Mouse (Mus musculus): ENCODE results near the gene Lrrc2. TPM values are rescaled to one million over a fixed set of nuclear protein-coding genes. Genes with fewer than 3 reads are reported as not detected.

Lrrc2 gene
- polyA plus RNA-seq (2012; rRNA removed) (0.04 and 0.12 TPM in 2 replicates), polyA plus RNA-seq (2014; fragmentation: Nextera tagmentation; extraction: Ambion mirVana) (0.08 TPM in 1 of 2 replicates, not detected in the other)

DNA sequence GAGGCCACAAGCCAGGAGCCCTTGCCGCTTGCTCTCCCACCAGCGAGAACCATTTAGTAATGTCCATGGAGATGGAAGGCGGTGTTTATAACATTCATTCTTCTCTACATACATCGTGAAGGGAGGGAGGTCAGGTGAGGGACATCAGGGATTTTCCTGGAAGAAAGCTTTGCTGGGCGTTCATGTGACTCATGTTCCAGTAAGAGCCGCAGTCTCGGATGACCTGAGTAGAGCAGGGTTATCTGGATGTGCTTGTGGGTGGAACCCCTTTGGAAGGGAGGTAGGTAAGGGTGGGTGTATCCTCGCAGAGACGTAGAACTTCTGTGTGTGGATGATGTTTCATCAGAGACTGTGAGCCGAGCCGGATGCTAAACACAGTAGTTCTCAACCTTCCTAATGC, at the start of gene Lrrc2:
Gene Lrrc2, plus strand, starts transcription at position 149 of the 400 bp plus-strand sequence.
- ATAC-seq (ENCODE audit: low FRiP score, low read depth) (no peak), DNase-seq (ENCODE audit: low spot score) (no peak)
- H3K4me3 ChIP-seq (replicated peaks; ENCODE audit: low read length), result no peak within 1 kb of the TSS
- 85% methylated on average over 11 of the region's 11 CpGs for WGBS
- H3K4me1 ChIP-seq (ENCODE audit: control insufficient read depth, insufficient read depth, low read length), result no peaks in the 10 kb centered on the region
- H3K27me3 ChIP-seq (ENCODE audit: control insufficient read depth, insufficient read depth, low read length), result peaks cover 26% of the 10 kb centered on the region
- no peaks in the 10 kb centered on the region for H3K9me3 ChIP-seq (ENCODE audit: control insufficient read depth, low read length)
- no peak within 1 kb of the TSS for H3K4me2 ChIP-seq (replicated peaks; ENCODE audit: low read depth, low read length, severe bottlenecking)
- H3K27ac ChIP-seq (replicated peaks; ENCODE audit: low read depth, low read length), result no peak within 1 kb of the TSS
- H3K36me3 ChIP-seq (ENCODE audit: control insufficient read depth, insufficient read depth, low read length), result no peaks in the 10 kb centered on the region
- no peak within 1 kb of the TSS for H3K9ac ChIP-seq (ENCODE audit: low read depth, low read length, severe bottlenecking)
- TF ChIP-seq POLR2A (IDR thresholded peaks at IDR 0.05; ENCODE audit: borderline replicate concordance, extremely low read depth, insufficient read depth, insufficient read length), result no peak

DNA sequence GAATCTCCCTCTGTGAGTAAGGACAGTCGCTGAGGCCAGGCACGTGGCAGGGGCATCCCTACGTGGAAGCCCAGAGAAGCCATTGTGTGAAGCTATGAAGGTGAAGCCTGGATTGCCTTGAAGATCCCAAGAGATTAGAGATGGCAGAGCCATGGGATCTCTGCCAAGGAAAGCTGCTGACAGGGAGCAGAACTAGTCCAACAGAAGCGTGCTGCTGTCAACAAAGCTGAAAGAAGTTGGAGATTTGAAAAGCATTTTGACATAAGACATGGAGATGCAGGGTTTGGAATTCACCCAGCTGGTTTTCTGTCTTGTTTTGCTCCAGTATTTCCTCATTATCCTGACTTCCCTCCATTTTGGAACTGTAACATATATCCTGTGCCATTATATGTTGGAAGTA, 49.1 kb upstream of the Lrrc2 start:
- no peaks in the 10 kb centered on the region for H3K27me3 ChIP-seq (ENCODE audit: control insufficient read depth, insufficient read depth, low read length)
- H3K4me2 ChIP-seq (replicated peaks; ENCODE audit: low read depth, low read length, severe bottlenecking), result no peak overlapping the region
- no peak for TF ChIP-seq POLR2A (IDR thresholded peaks at IDR 0.05; ENCODE audit: borderline replicate concordance, extremely low read depth, insufficient read depth, insufficient read length)
- no peaks in the 10 kb centered on the region for H3K4me1 ChIP-seq (ENCODE audit: control insufficient read depth, insufficient read depth, low read length)
- no peak overlapping the region for H3K4me3 ChIP-seq (replicated peaks; ENCODE audit: low read length)
- DNase-seq (ENCODE audit: low spot score) (no peak), ATAC-seq (ENCODE audit: low FRiP score, low read depth) (no peak)
- 91% methylated on average over 4 of the region's 4 CpGs for WGBS
- no peaks in the 10 kb centered on the region for H3K36me3 ChIP-seq (ENCODE audit: control insufficient read depth, insufficient read depth, low read length)
- H3K9me3 ChIP-seq (ENCODE audit: control insufficient read depth, low read length), result no peaks in the 10 kb centered on the region
- no peak overlapping the region for H3K9ac ChIP-seq (ENCODE audit: low read depth, low read length, severe bottlenecking)
- no peak overlapping the region for H3K27ac ChIP-seq (replicated peaks; ENCODE audit: low read depth, low read length)

DNA sequence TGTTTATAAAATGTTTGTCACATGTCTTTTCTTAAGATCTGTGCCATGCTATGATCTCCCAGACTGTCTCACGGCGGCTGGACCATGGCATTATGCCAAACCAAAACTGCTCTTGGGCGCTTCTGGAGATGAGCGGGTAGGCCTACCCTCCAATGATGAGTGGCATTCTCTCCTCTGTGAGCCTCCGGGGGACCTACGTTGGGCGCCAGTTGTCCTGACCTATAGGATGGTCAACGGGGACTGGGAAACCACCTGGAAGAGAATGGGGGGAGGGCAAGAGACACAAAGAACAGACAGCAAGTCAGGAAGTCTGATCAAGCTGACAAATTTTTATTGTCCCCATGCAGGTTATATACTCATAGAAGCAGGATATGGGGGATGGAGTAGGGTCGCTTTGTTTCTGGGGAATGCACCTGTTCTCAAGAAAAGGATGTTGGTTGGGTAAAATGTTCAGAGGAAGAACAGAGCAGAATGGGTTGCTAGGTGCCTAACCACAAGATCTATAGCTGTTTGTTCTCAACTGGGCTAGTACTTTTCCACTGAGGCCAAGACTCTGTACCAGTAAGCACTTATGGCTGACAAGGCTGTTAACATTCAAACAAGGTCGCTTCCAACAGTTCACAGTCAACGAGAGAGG, 44.0 kb upstream of the Lrrc2 start:
- no peaks in the 10 kb centered on the region for H3K27me3 ChIP-seq (ENCODE audit: control insufficient read depth, insufficient read depth, low read length)
- no peak overlapping the region for H3K4me3 ChIP-seq (replicated peaks; ENCODE audit: low read length)
- TF ChIP-seq POLR2A (IDR thresholded peaks at IDR 0.05; ENCODE audit: borderline replicate concordance, extremely low read depth, insufficient read depth, insufficient read length), result no peak
- no peaks in the 10 kb centered on the region for H3K9me3 ChIP-seq (ENCODE audit: control insufficient read depth, low read length)
- H3K27ac ChIP-seq (replicated peaks; ENCODE audit: low read depth, low read length), result no peak overlapping the region
- DNase-seq (ENCODE audit: low spot score) (no peak), ATAC-seq (ENCODE audit: low FRiP score, low read depth) (no peak)
- 95% methylated on average over 11 of the region's 11 CpGs for WGBS
- H3K9ac ChIP-seq (ENCODE audit: low read depth, low read length, severe bottlenecking), result no peak overlapping the region
- H3K4me2 ChIP-seq (replicated peaks; ENCODE audit: low read depth, low read length, severe bottlenecking), result no peak overlapping the region
- no peaks in the 10 kb centered on the region for H3K36me3 ChIP-seq (ENCODE audit: control insufficient read depth, insufficient read depth, low read length)
- H3K4me1 ChIP-seq (ENCODE audit: control insufficient read depth, insufficient read depth, low read length), result no peaks in the 10 kb centered on the region

DNA sequence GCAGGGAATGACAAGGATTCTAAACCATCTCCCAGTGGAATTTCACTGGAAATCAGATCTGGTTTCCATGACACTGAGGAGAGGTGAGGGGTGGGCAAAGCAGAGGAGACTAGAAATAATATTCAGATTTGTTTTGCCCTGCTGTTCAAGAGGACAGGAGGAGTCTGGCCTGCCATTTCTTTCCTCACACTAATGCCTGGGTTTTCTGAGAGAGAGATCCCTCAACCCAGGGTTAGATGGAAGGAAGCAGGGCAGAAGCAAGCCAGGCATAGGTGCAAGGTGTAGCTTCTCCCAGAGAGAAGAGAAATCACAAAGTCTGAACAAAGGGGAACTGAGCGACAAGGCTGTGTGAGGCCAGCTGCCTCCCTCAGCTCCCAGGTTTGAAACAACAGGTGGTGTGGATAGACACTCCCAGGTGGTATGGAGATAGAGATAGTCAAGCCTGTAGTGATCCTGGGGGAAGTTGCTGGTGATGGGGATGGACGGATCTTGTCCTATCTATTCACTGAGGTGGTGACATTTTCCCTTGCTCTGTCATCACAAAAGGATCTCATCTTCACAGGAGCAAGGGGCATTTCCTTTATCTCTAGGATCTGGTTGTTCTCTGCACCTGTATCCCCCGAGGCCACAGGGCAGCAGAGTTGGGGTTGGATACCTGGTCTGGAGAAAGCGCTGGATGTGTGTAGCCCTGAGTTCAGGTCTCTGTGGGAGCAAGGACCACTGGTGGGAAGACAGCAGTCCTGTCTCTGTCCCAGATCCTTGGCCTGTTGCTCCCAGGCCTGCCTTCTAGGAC, 43.3 kb upstream of the Lrrc2 start:
- no peak overlapping the region for H3K4me2 ChIP-seq (replicated peaks; ENCODE audit: low read depth, low read length, severe bottlenecking)
- H3K9me3 ChIP-seq (ENCODE audit: control insufficient read depth, low read length), result no peaks in the 10 kb centered on the region
- H3K27ac ChIP-seq (replicated peaks; ENCODE audit: low read depth, low read length), result no peak overlapping the region
- H3K27me3 ChIP-seq (ENCODE audit: control insufficient read depth, insufficient read depth, low read length), result no peaks in the 10 kb centered on the region
- ATAC-seq (ENCODE audit: low FRiP score, low read depth) (no peak), DNase-seq (ENCODE audit: low spot score) (no peak)
- no peak for TF ChIP-seq POLR2A (IDR thresholded peaks at IDR 0.05; ENCODE audit: borderline replicate concordance, extremely low read depth, insufficient read depth, insufficient read length)
- WGBS, result 79% methylated on average over 4 of the region's 4 CpGs
- no peaks in the 10 kb centered on the region for H3K4me1 ChIP-seq (ENCODE audit: control insufficient read depth, insufficient read depth, low read length)
- H3K36me3 ChIP-seq (ENCODE audit: control insufficient read depth, insufficient read depth, low read length), result no peaks in the 10 kb centered on the region
- H3K4me3 ChIP-seq (replicated peaks; ENCODE audit: low read length), result no peak overlapping the region
- H3K9ac ChIP-seq (ENCODE audit: low read depth, low read length, severe bottlenecking), result no peak overlapping the region

DNA sequence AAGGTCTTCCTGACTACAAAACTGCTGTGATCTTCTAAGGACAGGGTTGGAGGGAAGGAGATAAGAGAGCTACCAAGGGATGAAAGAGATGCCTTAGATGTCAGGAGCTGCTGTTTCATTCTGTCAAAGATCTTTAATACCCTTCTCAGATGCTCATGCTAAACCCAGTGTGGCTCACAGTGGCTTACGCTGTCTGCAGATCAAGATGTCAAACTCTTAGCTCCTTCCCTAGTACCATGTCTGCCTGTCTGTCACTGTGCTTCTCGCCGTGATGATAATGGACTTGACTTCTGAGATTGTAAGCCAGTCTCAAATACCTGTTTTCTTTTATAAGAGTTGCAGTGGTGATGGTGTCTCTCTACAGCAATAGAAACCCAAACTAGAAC, 42.7 kb upstream of the Lrrc2 start:
- DNase-seq (ENCODE audit: low spot score), result no peak
- Histone ChIP-seq H3K4me1 (ENCODE audit: control insufficient read depth, insufficient read depth, low read length) (no peaks in the 10 kb centered on the region), H3K27me3 (ENCODE audit: control insufficient read depth, insufficient read depth, low read length) (no peaks in the 10 kb centered on the region), H3K4me3 (replicated peaks; ENCODE audit: low read length) (no peak overlapping the region), H3K9ac (ENCODE audit: low read depth, low read length, severe bottlenecking) (no peak overlapping the region), H3K9me3 (ENCODE audit: control insufficient read depth, low read length) (no peaks in the 10 kb centered on the region), H3K4me2 (replicated peaks; ENCODE audit: low read depth, low read length, severe bottlenecking) (no peak overlapping the region), H3K27ac (replicated peaks; ENCODE audit: low read depth, low read length) (no peak overlapping the region), H3K36me3 (ENCODE audit: control insufficient read depth, insufficient read depth, low read length) (no peaks in the 10 kb centered on the region)
- WGBS, result 94% methylated on average over 3 of the region's 3 CpGs
- no peak for ATAC-seq (ENCODE audit: low FRiP score, low read depth)
- no peak for TF ChIP-seq POLR2A (IDR thresholded peaks at IDR 0.05; ENCODE audit: borderline replicate concordance, extremely low read depth, insufficient read depth, insufficient read length)

Data from limb, embryonic 14.5 days (tissue).